Mouse (Mus musculus) liver, embryonic 15.5 days (tissue): ENCODE data around the gene Hoxc9. TPM values are rescaled to one million over a fixed set of nuclear protein-coding genes. Genes with fewer than 3 reads are reported as not detected.

Source experiments
- ATAC-seq: fragments of 200-750 bp; cut with Nextera tagmentation; 2 replicates; pipeline ENCODE4 v1.8.0; 2017; ENCODE audit warnings: moderate number of reproducible peaks, mild to moderate bottlenecking, moderate library complexity; ENCODE audit not compliant: insufficient read depth
- H3K27ac ChIP-seq: fragments of 300-500 bp; sonication (generic); replicated peaks from 2 replicates; pipeline ENCODE4 v1.5.1; 2015; ENCODE audit warnings: mild to moderate bottlenecking, inconsistent platforms
- H3K27me3 ChIP-seq: fragments of 300-500 bp; sonication (generic); 2 replicates; pipeline ENCODE4 v1.6.1; 2015; ENCODE audit warnings: mild to moderate bottlenecking, inconsistent platforms
- H3K36me3 ChIP-seq: fragments of 300-500 bp; sonication (generic); replicated peaks from 2 replicates; pipeline ENCODE4 v1.6.1; 2015; ENCODE audit warnings: moderate library complexity, mild to moderate bottlenecking, inconsistent platforms
- H3K4me1 ChIP-seq: fragments of 300-500 bp; sonication (generic); replicated peaks from 2 replicates; pipeline ENCODE4 v1.6.1; 2015; ENCODE audit warnings: inconsistent platforms
- H3K4me2 ChIP-seq: fragments of 300-500 bp; sonication (generic); 2 replicates; pipeline ENCODE4 v1.6.1; 2015; ENCODE audit warnings: moderate library complexity, mild to moderate bottlenecking, inconsistent platforms
- H3K4me3 ChIP-seq: fragments of 300-500 bp; sonication (generic); replicated peaks from 2 replicates; pipeline ENCODE4 v1.5.1; 2015; ENCODE audit warnings: mild to moderate bottlenecking, inconsistent platforms
- H3K9ac ChIP-seq: fragments of 300-500 bp; sonication (generic); 2 replicates; pipeline ENCODE4 v1.6.1; 2015; ENCODE audit warnings: moderate library complexity, mild to moderate bottlenecking, inconsistent platforms
- H3K9me3 ChIP-seq: fragments of 300-500 bp; sonication (generic); replicated peaks from 2 replicates; pipeline ENCODE4 v1.6.1; 2016; ENCODE audit warnings: inconsistent platforms
- WGBS: fragments of 180-500 bp; shearing (Covaris S2); methylation state at CpG from one replicate; pipeline ENCODE4 v1.1.7; 2015; ENCODE audit warnings: mixed read lengths; ENCODE audit not compliant: insufficient replicate concordance; 5-methylcytosine and 5-hydroxymethylcytosine counted together
- polyA plus RNA-seq: library from polyadenylated mRNA; unstranded; fragments of >200 nt; fragmentation: Nextera tagmentation; extraction: Ambion mirVana; gene quantifications from 2 replicates; pipeline ENCODE4 v1.2.1, GENCODE M21; 2015

Hoxc9 gene
- polyA plus RNA-seq, 1 experiment from 2014 or later = not detected

GRCm38 (mm10) chr15:102979936-102980335 lies 3.7 kb downstream of the Hoxc9 start:
- H3K9ac ChIP-seq = no peak overlapping the region
- H3K4me2 ChIP-seq = no peak overlapping the region
- no peaks in the 10 kb centered on the region for H3K36me3 ChIP-seq
- no peak overlapping the region for H3K27ac ChIP-seq
- no peaks in the 10 kb centered on the region for H3K9me3 ChIP-seq
- H3K4me1 ChIP-seq = peaks cover 6% of the 10 kb centered on the region; the same call in 1 of the 2 replicates
- ATAC-seq = no peak
- peaks cover 100% of the 10 kb centered on the region for H3K27me3 ChIP-seq
- no peak overlapping the region for H3K4me3 ChIP-seq
- 3% methylated on average over 1 of the region's 1 CpGs for WGBS

- Histone ChIP-seq H3K9ac (no peak overlapping the region), H3K9me3 (no peaks in the 10 kb centered on the region), H3K4me1 (peaks cover 6% of the 10 kb centered on the region; the same call in 1 of the 2 replicates), H3K4me3 (no peak overlapping the region), H3K27ac (no peak overlapping the region), H3K4me2 (no peak overlapping the region), H3K36me3 (no peaks in the 10 kb centered on the region), H3K27me3 (peaks cover 100% of the 10 kb centered on the region)
- WGBS = 5% methylated on average over 11 of the region's 11 CpGs
- ATAC-seq = no peak
These were observed 4.1 kb downstream of the Hoxc9 start for GRCm38 (mm10) chr15:102980352-102980751.

DNA sequence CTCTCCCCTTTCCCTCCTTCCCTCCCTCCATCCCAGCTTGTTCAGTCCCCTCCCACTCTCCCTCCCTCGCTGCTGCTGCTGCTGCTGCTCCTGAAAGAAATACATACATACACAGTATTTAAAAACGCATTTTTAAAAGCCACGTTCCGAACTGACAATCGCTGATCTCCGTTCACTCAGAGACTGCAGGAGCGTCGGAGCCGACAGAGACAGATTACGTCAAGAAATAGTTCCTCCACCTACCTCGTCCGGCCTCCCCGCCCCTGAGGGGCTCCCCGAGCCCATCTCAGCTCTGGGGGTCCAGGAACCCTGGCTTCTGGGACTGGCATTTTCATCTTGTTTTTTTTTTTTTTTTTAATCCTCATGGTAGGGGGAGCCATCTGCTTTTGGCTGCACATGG lies 4.7 kb downstream of the Hoxc9 start:
- H3K4me3 ChIP-seq = no peak overlapping the region
- H3K36me3 ChIP-seq = no peaks in the 10 kb centered on the region
- H3K4me1 ChIP-seq = peaks cover 6% of the 10 kb centered on the region; the same call in 1 of the 2 replicates
- H3K9me3 ChIP-seq = no peaks in the 10 kb centered on the region
- peaks cover 100% of the 10 kb centered on the region for H3K27me3 ChIP-seq
- 1% methylated on average over 14 of the region's 14 CpGs for WGBS
- H3K27ac ChIP-seq = no peak overlapping the region
- H3K4me2 ChIP-seq = no peak overlapping the region
- ATAC-seq = no peak
- no peak overlapping the region for H3K9ac ChIP-seq

DNA sequence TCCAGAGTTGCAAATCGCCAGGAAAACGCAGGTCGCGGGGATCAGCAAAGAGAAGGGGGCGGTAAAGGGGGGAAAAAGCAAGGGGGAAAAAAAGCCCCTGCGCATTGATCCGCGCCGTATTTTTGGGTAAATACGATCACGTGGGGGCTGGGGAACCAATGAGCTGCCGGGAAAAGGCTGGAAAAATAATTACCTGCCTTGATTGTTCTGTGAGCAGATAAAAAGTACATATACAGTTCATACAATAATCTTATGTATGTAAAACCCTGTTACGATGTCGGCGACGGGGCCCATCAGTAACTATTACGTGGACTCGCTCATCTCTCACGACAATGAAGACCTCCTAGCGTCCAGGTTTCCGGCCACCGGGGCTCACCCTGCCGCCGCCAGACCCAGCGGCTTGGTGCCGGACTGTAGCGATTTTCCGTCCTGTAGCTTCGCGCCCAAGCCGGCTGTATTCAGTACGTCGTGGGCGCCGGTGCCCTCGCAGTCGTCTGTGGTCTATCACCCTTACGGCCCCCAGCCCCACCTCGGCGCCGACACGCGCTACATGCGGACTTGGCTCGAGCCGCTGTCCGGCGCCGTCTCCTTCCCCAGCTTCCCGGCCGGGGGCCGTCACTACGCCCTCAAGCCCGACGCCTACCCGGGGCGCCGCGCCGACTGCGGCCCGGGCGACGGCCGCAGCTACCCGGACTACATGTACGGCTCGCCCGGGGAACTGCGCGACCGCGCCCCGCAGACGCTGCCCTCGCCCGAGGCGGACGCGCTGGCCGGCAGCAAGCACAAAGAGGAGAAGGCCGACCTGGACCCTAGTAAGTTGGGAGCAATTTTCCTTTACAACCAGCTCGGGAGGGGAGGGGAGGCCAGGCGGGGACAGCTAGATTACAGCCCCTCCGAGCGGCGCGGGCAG lies 5.4 kb downstream of the Hoxc9 start:
- H3K36me3 ChIP-seq = no peaks in the 10 kb centered on the region
- H3K9me3 ChIP-seq = no peaks in the 10 kb centered on the region
- under 1% methylated on average over 88 of the region's 88 CpGs for WGBS
- peaks cover 100% of the 10 kb centered on the region for H3K27me3 ChIP-seq
- peak overlapping the region; percentile 38 for H3K4me2 ChIP-seq
- H3K9ac ChIP-seq = no peak overlapping the region
- peak overlapping the region; percentile 10; the same call in 1 of the 2 replicates for H3K4me3 ChIP-seq
- ATAC-seq = no peak
- H3K27ac ChIP-seq = no peak overlapping the region
- H3K4me1 ChIP-seq = peaks cover 6% of the 10 kb centered on the region; the same call in 1 of the 2 replicates

DNA sequence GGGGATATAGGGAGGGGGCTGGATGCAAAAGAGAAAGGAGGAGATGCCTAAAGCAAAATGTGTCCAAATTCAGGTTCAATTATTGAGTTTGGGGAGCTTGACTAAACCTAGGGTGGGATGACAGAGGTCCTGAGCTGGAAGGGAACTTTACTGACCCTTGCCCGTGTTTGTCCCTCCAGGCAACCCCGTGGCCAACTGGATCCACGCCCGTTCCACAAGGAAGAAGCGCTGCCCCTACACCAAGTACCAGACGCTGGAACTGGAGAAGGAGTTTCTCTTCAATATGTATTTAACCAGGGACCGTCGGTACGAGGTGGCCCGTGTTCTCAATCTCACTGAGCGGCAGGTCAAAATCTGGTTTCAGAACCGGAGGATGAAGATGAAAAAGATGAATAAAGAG lies 7.5 kb downstream of the Hoxc9 start:
- H3K27me3 ChIP-seq = peaks cover 100% of the 10 kb centered on the region
- 5% methylated on average over 12 of the region's 12 CpGs for WGBS
- ATAC-seq = no peak
- peaks cover 3% of the 10 kb centered on the region; the same call in 1 of the 2 replicates for H3K4me1 ChIP-seq
- no peak overlapping the region for H3K9ac ChIP-seq
- H3K4me3 ChIP-seq = no peak overlapping the region
- no peak overlapping the region for H3K27ac ChIP-seq
- no peaks in the 10 kb centered on the region for H3K36me3 ChIP-seq
- no peak overlapping the region for H3K4me2 ChIP-seq
- no peaks in the 10 kb centered on the region for H3K9me3 ChIP-seq

- peaks cover 100% of the 10 kb centered on the region for H3K27me3 ChIP-seq
- WGBS = 8% methylated on average over 10 of the region's 10 CpGs
- ATAC-seq = no peak
These were observed 8.3 kb downstream of the Hoxc9 start for GRCm38 (mm10) chr15:102984521-102984920.

GRCm38 (mm10) chr15:102984925-102985324 lies 8.7 kb downstream of the Hoxc9 start:
- Histone ChIP-seq H3K4me3 (no peak overlapping the region), H3K9ac (no peak overlapping the region), H3K4me1 (peaks cover 3% of the 10 kb centered on the region; the same call in 1 of the 2 replicates), H3K36me3 (no peaks in the 10 kb centered on the region), H3K4me2 (no peak overlapping the region), H3K9me3 (no peaks in the 10 kb centered on the region), H3K27me3 (peaks cover 100% of the 10 kb centered on the region), H3K27ac (no peak overlapping the region)
- no peak for ATAC-seq
- WGBS = 15% methylated on average over 3 of the region's 3 CpGs

More at GRCm38 (mm10) chr15:102984521-102984920, 8.3 kb downstream of the Hoxc9 start:
- Histone ChIP-seq H3K4me2 (no peak overlapping the region), H3K4me3 (no peak overlapping the region), H3K36me3 (no peaks in the 10 kb centered on the region), H3K9me3 (no peaks in the 10 kb centered on the region), H3K27ac (no peak overlapping the region), H3K4me1 (peaks cover 3% of the 10 kb centered on the region; the same call in 1 of the 2 replicates), H3K9ac (no peak overlapping the region)

GRCm38 (mm10) chr15:102987124-102987833 lies 11.0 kb downstream of the Hoxc9 start:
- no peak overlapping the region for H3K9ac ChIP-seq
- H3K36me3 ChIP-seq = no peaks in the 10 kb centered on the region
- no peaks in the 10 kb centered on the region for H3K9me3 ChIP-seq
- no peak overlapping the region for H3K4me2 ChIP-seq
- no peaks in the 10 kb centered on the region for H3K4me1 ChIP-seq
- ATAC-seq = no peak
- 3% methylated on average over 21 of the region's 21 CpGs for WGBS
- H3K27me3 ChIP-seq = peaks cover 100% of the 10 kb centered on the region
- no peak overlapping the region for H3K4me3 ChIP-seq
- no peak overlapping the region for H3K27ac ChIP-seq

- Histone ChIP-seq H3K27me3 (peaks cover 100% of the 10 kb centered on the region), H3K36me3 (no peaks in the 10 kb centered on the region), H3K9me3 (no peaks in the 10 kb centered on the region), H3K4me2 (no peak overlapping the region), H3K4me3 (no peak overlapping the region), H3K4me1 (no peaks in the 10 kb centered on the region), H3K9ac (no peak overlapping the region), H3K27ac (no peak overlapping the region)
- no peak for ATAC-seq
- WGBS = 26% methylated on average over 5 of the region's 5 CpGs
These were observed 11.8 kb downstream of the Hoxc9 start for GRCm38 (mm10) chr15:102988078-102988477.

DNA sequence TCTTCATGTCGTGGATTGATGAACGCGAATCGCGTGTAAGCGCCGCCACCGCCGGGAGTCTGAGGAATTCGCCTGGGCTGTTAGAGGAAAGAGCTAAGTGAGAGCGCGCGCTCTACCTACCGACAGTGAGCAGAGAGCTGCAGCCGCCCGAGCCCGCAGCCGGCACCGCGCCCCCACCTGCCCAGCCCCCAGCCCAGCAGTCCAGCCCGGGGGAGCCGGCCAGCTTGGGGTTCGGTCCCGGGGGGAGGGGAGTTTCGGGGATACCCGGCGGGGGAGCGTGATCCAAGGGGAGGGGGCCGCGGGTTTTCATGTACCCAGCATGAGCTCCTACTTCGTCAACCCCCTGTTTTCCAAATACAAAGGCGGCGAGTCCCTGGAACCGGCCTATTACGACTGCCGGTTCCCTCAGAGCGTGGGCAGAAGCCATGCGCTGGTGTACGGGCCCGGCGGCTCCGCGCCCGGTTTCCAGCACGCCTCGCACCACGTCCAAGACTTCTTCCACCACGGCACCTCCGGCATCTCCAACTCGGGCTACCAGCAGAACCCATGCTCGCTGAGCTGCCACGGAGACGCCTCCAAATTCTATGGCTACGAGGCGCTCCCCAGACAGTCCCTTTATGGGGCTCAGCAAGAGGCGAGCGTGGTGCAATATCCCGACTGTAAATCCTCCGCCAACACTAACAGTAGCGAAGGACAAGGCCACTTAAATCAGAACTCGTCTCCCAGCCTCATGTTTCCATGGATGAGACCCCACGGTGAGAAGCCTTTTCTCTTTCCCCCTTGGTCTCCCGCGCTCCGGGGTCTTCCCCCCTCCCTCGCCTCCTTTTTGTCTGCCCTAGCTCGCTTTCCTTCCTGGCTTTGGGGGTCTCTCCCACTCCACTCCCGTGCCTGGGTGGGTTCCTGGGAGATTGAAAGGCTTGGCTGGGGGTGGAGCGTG lies 14.5 kb downstream of the Hoxc9 start, which contains the start of gene Hoxc8:
Hoxc8 (plus strand) TSS at position 147 of the 937 bp plus-strand sequence.
- H3K27me3 ChIP-seq = peaks cover 99% of the 10 kb centered on the region
- no peak within 1 kb of the TSS for H3K4me3 ChIP-seq
- no peak within 1 kb of the TSS; the same call in 1 of the 2 replicates for H3K9ac ChIP-seq
- ATAC-seq = no peak
- H3K4me1 ChIP-seq = no peaks in the 10 kb centered on the region
- 2% methylated on average over 69 of the region's 69 CpGs for WGBS
- H3K4me2 ChIP-seq = no peak within 1 kb of the TSS
- H3K9me3 ChIP-seq = no peaks in the 10 kb centered on the region
- H3K27ac ChIP-seq = no peak within 1 kb of the TSS
- H3K36me3 ChIP-seq = no peaks in the 10 kb centered on the region
